Mouse (Mus musculus) midbrain, embryonic 15.5 days (tissue): ENCODE measurements at regions not wholly inside any gene's neighbourhood (a gene's known extent, or its start where the extent isn't known, plus 50 kb on each side); places are given as distances from the start of the nearest gene placed in this dataset.

Experiments used
- ATAC-seq: fragments of 200-750 bp; cut with Nextera tagmentation; replicated peaks from 2 replicates; pipeline ENCODE4 v1.8.0; 2017; ENCODE audit warnings: moderate TSS enrichment
- H3K27ac ChIP-seq: fragments of 300-500 bp; sonication (generic); 2 replicates; pipeline ENCODE4 v1.5.1; 2015; ENCODE audit warnings: mild to moderate bottlenecking, inconsistent platforms
- H3K27me3 ChIP-seq: fragments of 300-500 bp; sonication (generic); replicated peaks from 2 replicates; pipeline ENCODE4 v1.6.1; 2015; ENCODE audit warnings: inconsistent platforms
- H3K36me3 ChIP-seq: fragments of 300-500 bp; sonication (generic); replicated peaks from 2 replicates; pipeline ENCODE4 v1.6.1; 2015; ENCODE audit warnings: inconsistent platforms
- H3K4me1 ChIP-seq: fragments of 300-500 bp; sonication (generic); 2 replicates; pipeline ENCODE4 v1.6.1; 2015; ENCODE audit warnings: inconsistent platforms
- H3K4me2 ChIP-seq: fragments of 300-500 bp; sonication (generic); 2 replicates; pipeline ENCODE4 v1.6.1; 2015; ENCODE audit warnings: inconsistent platforms, mild to moderate bottlenecking, moderate library complexity
- H3K4me3 ChIP-seq: fragments of 300-500 bp; sonication (generic); 2 replicates; pipeline ENCODE4 v1.5.1; 2015; ENCODE audit warnings: mild to moderate bottlenecking, inconsistent platforms
- H3K9ac ChIP-seq: fragments of 300-500 bp; sonication (generic); 2 replicates; pipeline ENCODE4 v1.6.1; 2015; ENCODE audit warnings: mild to moderate bottlenecking, inconsistent platforms
- H3K9me3 ChIP-seq: fragments of 300-500 bp; sonication (generic); 2 replicates; pipeline ENCODE4 v1.6.1; 2016; ENCODE audit warnings: inconsistent platforms
- WGBS: fragments of 180-500 bp; shearing (Covaris S2); methylation state at CpG from one replicate; pipeline ENCODE4 v1.1.7; 2015; ENCODE audit warnings: mixed read lengths; 5-methylcytosine and 5-hydroxymethylcytosine counted together

DNA sequence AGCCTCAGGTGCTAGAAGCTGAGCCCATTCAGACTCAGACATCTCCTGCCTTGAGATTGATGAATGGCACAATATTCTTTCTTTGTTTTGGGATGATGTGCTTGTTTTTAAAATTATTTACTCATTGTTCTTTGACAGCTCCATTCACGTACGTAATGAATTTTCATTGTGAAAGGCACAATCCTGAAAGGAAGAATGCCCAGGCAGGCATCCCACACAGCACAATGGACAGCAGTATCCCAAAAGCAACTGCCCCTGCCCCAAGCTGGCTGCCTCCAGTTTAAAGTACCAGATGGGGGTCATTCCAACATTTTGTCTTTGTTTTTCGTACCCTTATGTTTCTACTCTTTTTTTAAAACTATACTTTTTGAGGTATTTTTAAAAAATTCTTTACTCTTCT is 210.9 kb upstream of the St8sia2 start:
- no peak overlapping the region for H3K27ac ChIP-seq
- WGBS: 68% methylated on average over 3 of the region's 3 CpGs
- no peak for ATAC-seq
- H3K9ac ChIP-seq: no peak overlapping the region
- H3K4me2 ChIP-seq: no peak overlapping the region
- no peaks in the 10 kb centered on the region for H3K4me1 ChIP-seq
- H3K36me3 ChIP-seq: no peaks in the 10 kb centered on the region
- no peaks in the 10 kb centered on the region for H3K27me3 ChIP-seq
- no peaks in the 10 kb centered on the region for H3K9me3 ChIP-seq
- H3K4me3 ChIP-seq: no peak overlapping the region

DNA sequence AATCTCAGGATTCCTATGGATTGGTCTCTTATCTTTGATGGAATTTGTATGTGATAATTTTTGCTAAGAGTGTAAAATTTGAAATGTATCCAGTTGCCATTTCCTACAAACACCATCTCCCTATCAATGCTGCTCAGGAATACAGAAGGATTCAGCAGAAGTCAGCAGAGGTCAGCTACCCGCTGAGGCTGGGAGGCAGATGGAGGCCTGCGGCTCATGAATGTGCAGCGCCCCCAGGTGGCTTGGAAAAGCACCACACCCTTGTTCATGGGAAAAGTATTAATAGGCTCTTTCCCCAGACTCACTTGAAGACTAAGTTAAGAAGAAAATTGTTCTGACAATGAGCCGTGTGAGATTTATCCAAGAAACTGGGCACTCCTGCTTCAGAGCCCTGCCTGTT is 187.2 kb upstream of the St8sia2 start:
- Histone ChIP-seq H3K4me2 (no peak overlapping the region), H3K27me3 (no peaks in the 10 kb centered on the region), H3K4me3 (no peak overlapping the region), H3K9ac (no peak overlapping the region), H3K4me1 (no peaks in the 10 kb centered on the region), H3K36me3 (no peaks in the 10 kb centered on the region), H3K9me3 (no peaks in the 10 kb centered on the region), H3K27ac (no peak overlapping the region)
- 31% methylated on average over 4 of the region's 4 CpGs for WGBS
- ATAC-seq: no peak

DNA sequence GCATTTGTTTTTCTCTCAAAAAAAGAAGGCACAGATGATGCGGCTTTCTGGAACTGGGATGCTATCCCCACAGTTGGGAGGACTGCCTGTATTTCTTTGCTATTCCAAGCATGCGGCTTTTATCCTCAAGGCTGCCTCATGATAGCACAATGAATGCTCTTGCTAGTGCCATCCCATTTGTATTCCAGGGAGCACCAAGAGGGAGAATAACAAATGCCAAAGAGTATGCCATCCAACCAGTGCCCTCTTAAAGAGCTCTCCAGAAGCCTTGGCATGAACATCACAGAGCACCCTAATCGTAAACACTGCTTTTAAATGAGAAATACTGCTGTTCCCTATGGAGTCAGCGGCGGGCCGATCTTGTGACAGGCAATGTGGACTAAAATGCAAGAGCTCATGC is 185.3 kb upstream of the St8sia2 start:
- no peak overlapping the region for H3K9ac ChIP-seq
- no peaks in the 10 kb centered on the region for H3K36me3 ChIP-seq
- no peak overlapping the region for H3K4me3 ChIP-seq
- no peak overlapping the region for H3K27ac ChIP-seq
- H3K4me1 ChIP-seq: no peaks in the 10 kb centered on the region
- ATAC-seq: no peak
- H3K9me3 ChIP-seq: no peaks in the 10 kb centered on the region
- no peaks in the 10 kb centered on the region for H3K27me3 ChIP-seq
- no peak overlapping the region for H3K4me2 ChIP-seq
- 78% methylated on average over 6 of the region's 6 CpGs for whole genome bisulfite sequencing

DNA sequence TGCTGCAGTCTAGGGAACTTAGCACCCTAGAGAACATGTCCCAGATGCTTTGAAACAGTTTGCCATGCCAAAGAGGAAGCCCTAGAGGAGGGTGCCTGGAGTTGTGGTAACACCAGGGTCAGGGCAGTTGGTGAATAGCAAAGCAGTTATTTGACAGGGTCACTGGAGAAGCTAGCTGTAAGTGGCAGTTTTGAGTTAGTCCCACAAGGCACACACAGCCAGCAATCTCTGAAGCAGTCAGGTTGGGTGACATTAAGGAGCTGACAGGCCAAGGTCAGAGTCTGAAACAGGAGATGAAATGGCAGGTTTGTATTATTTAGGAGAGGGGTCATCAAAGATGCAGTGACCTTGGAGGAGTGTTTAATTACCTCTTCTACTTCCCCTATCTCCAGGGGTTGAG is 171.2 kb upstream of the St8sia2 start:
- no peak overlapping the region for H3K4me2 ChIP-seq
- no peaks in the 10 kb centered on the region for H3K36me3 ChIP-seq
- no peak overlapping the region for H3K9ac ChIP-seq
- no peak overlapping the region for H3K27ac ChIP-seq
- no peak for ATAC-seq
- no peaks in the 10 kb centered on the region for H3K4me1 ChIP-seq
- H3K27me3 ChIP-seq: no peaks in the 10 kb centered on the region
- no peak overlapping the region for H3K4me3 ChIP-seq
- no peaks in the 10 kb centered on the region for H3K9me3 ChIP-seq

DNA sequence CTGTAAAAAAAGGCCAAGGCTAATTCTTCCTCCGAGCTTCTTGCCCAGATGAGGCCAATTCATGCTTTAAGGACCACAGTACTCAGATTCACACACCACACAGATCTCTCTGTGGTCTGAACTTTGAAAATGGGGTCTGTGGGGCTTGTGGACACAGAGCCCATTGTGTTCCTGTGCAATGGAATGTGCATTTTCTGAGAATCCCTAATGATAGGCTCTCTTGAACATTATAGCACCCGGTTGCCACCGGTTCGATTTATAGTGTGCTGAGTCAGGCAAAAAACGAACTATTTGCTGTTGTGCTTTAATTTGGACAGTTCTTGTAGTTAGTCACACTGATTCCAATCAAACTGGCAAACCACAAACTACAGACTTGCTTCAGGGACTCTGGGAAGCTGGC is 160.7 kb upstream of the St8sia2 start:
- no peaks in the 10 kb centered on the region for H3K36me3 ChIP-seq
- H3K4me3 ChIP-seq: no peak overlapping the region
- ATAC-seq: no peak
- H3K27ac ChIP-seq: no peak overlapping the region
- H3K9me3 ChIP-seq: no peaks in the 10 kb centered on the region
- no peak overlapping the region for H3K9ac ChIP-seq
- 64% methylated on average over 5 of the region's 5 CpGs for WGBS
- H3K27me3 ChIP-seq: no peaks in the 10 kb centered on the region
- peaks cover 9% of the 10 kb centered on the region; the same call in 1 of the 2 replicates for H3K4me1 ChIP-seq
- H3K4me2 ChIP-seq: no peak overlapping the region

GRCm38 (mm10) chr7:74173230-74173612 is 159.7 kb upstream of the St8sia2 start:
- no peak overlapping the region for H3K4me3 ChIP-seq
- H3K9ac ChIP-seq: no peak overlapping the region
- no peaks in the 10 kb centered on the region for H3K27me3 ChIP-seq
- peaks cover 9% of the 10 kb centered on the region; the same call in 1 of the 2 replicates for H3K4me1 ChIP-seq
- ATAC-seq: no peak
- no peak overlapping the region for H3K4me2 ChIP-seq
- no peaks in the 10 kb centered on the region for H3K36me3 ChIP-seq
- WGBS: 39% methylated on average over 2 of the region's 2 CpGs
- no peak overlapping the region for H3K27ac ChIP-seq
- no peaks in the 10 kb centered on the region for H3K9me3 ChIP-seq

DNA sequence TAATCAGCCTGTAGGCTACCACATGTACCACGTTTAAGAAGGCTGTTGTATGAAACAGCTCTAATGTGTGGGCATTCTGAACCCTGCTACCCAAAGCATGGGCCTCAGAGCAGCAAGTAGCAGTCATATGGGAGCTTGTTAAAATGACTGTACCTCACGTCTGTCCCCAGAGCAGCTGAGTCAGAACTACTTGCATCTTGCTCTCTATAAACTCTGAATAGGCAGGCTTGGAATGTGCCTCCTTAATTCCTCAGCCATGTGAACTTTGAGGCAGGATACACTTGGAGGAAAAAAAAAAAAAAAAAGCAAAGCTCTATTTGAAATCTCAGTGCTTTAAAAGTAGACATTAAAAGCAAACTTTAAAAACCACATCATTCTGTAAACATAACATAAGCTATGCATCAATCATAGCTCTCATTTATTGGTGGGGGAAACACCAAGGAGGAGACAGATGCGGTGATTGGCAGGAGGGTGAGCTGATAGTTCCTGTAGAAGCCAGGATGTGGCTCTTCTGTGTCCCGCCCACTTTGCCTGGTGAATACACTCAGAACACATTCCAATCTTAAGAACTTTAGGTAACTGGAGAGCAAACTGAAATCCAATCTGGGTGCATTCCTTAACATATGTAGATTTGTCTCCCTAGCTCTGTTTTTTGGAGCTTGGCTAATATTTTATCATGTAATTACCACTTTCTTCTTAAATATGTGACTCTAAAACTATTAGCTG is 159.2 kb upstream of the St8sia2 start:
- Histone ChIP-seq H3K9me3 (no peaks in the 10 kb centered on the region), H3K36me3 (no peaks in the 10 kb centered on the region), H3K27ac (no peak overlapping the region), H3K4me1 (peaks cover 9% of the 10 kb centered on the region; the same call in 1 of the 2 replicates), H3K4me3 (no peak overlapping the region), H3K9ac (no peak overlapping the region), H3K4me2 (no peak overlapping the region), H3K27me3 (no peaks in the 10 kb centered on the region)
- ATAC-seq: no peak
- 74% methylated on average over 4 of the region's 4 CpGs for WGBS

- no peak for ATAC-seq
- no peaks in the 10 kb centered on the region for H3K4me1 ChIP-seq
- 59% methylated on average over 4 of the region's 4 CpGs for WGBS
- H3K9me3 ChIP-seq: no peaks in the 10 kb centered on the region
- H3K9ac ChIP-seq: no peak overlapping the region
- no peak overlapping the region for H3K4me2 ChIP-seq
- no peaks in the 10 kb centered on the region for H3K27me3 ChIP-seq
- H3K36me3 ChIP-seq: no peaks in the 10 kb centered on the region
- no peak overlapping the region for H3K4me3 ChIP-seq
- H3K27ac ChIP-seq: no peak overlapping the region
Observed at GRCm38 (mm10) chr7:74151590-74151989, 138.1 kb upstream of the St8sia2 start.

DNA sequence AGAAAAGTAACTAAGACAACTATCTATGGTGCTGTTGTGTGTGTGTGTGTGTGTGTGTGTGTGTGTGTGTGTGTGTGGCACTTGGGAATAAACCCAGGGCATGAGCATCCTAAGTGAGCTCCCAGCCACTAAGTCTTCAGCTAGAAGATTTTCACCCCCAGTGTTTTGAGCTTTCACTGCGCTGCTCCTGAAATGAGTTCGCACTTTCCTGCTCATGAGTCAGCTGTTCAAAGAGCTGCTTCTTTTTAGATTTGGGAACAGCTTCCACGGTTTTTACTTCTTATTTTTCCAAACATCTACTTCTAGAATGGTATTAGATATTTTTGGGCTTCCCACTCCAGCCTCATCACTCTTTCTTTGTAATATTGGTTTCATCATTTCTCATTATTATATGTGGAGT is 129.7 kb upstream of the St8sia2 start:
- Histone ChIP-seq H3K4me3 (no peak overlapping the region), H3K27me3 (no peaks in the 10 kb centered on the region), H3K4me2 (no peak overlapping the region), H3K4me1 (no peaks in the 10 kb centered on the region), H3K36me3 (no peaks in the 10 kb centered on the region), H3K9ac (no peak overlapping the region), H3K27ac (no peak overlapping the region), H3K9me3 (no peaks in the 10 kb centered on the region)
- ATAC-seq: no peak
- WGBS: 89% methylated on average over 3 of the region's 3 CpGs

DNA sequence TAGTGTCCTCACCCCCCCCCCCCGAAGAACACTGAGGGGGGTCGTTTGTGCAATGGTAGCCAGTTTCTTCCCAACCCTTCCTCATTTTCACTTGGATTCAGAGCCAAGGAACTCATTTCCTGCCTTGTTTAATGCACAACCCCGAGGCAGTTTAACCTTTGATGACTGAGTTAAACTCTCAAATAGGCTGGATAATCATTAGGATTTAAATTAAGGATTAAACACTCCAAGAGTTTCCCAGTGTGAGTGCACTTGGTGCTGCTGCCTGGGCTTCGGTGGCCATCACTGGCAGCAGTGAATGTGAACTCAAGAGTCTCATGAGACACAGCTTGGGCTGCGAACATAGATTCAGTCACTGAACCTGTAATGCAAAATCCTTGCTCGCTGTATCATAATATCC is 124.7 kb upstream of the St8sia2 start:
- H3K9me3 ChIP-seq: no peaks in the 10 kb centered on the region
- H3K4me2 ChIP-seq: no peak overlapping the region
- H3K9ac ChIP-seq: no peak overlapping the region
- H3K4me3 ChIP-seq: no peak overlapping the region
- ATAC-seq: no peak
- no peaks in the 10 kb centered on the region for H3K36me3 ChIP-seq
- H3K4me1 ChIP-seq: no peaks in the 10 kb centered on the region
- 67% methylated on average over 6 of the region's 6 CpGs for WGBS
- H3K27me3 ChIP-seq: no peaks in the 10 kb centered on the region
- H3K27ac ChIP-seq: no peak overlapping the region

DNA sequence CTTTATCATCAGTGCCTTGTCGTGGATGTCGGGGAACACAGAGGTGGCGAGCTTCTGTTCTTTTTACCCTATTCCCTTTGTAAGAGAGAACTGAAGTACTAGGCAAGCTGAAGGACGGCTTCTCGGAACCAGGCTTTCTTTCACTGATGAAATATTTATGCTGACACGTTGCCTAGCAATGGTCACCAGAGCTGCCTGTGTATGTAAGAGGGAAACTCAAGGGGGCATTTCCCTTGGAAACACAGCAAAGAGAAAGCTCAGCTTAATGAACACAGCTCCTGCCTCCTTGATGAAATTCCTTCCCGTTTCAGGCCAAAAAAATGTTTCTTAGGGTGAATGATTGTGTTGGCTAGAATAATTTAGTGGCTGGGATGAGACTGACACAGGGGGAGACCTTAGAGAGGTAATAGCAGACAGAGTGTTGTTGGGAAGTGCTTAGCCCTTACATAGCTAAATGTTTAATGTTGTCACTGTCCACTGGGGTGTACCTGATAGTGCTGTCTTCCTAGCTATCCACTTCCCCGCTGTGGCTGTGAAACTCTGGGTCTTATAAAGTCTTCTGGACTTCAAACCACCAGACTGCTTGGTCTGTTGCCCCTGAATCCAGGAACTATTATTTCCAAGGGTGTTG is 116.8 kb upstream of the St8sia2 start:
- 0 out of 2 replicates have a peak overlapping the region, but pooled peaks have one; percentile 6 for H3K4me2 ChIP-seq
- peak overlapping the region; percentile 67 for H3K27ac ChIP-seq
- no peaks in the 10 kb centered on the region for H3K36me3 ChIP-seq
- peak; percentile 74 for ATAC-seq
- H3K9me3 ChIP-seq: no peaks in the 10 kb centered on the region
- no peak overlapping the region for H3K4me3 ChIP-seq
- peaks cover 14% of the 10 kb centered on the region for H3K4me1 ChIP-seq
- no peak overlapping the region for H3K9ac ChIP-seq
- no peaks in the 10 kb centered on the region for H3K27me3 ChIP-seq
- WGBS: 18% methylated on average over 8 of the region's 8 CpGs

DNA sequence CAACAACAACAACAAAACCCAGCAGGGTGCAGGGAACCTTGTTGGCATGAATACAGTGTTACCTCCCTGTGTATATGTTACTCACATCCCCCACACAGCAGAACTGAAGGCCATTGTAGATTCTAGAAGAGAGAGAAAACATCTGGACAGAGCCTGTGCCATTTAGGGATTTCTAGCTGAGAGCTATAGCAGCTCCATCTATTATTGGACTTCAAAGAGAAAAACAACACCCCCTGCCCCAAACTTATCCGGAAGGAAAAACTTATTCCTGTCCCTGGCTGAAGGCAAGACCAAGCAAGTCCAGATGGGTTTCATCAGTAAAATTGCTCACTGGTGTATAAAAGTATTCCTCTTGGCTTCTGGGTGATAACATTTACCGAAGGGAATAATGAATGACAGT is 98.6 kb upstream of the St8sia2 start:
- Histone ChIP-seq H3K4me3 (no peak overlapping the region), H3K27me3 (no peaks in the 10 kb centered on the region), H3K4me2 (no peak overlapping the region), H3K9me3 (no peaks in the 10 kb centered on the region), H3K4me1 (no peaks in the 10 kb centered on the region), H3K36me3 (no peaks in the 10 kb centered on the region), H3K27ac (no peak overlapping the region), H3K9ac (no peak overlapping the region)
- 82% methylated on average over 2 of the region's 2 CpGs for WGBS
- ATAC-seq: no peak

- no peak overlapping the region for H3K27ac ChIP-seq
- no peak for ATAC-seq
- H3K27me3 ChIP-seq: no peaks in the 10 kb centered on the region
- H3K4me3 ChIP-seq: no peak overlapping the region
- WGBS: 72% methylated on average over 3 of the region's 3 CpGs
- no peaks in the 10 kb centered on the region for H3K36me3 ChIP-seq
- H3K9me3 ChIP-seq: no peaks in the 10 kb centered on the region
- H3K4me1 ChIP-seq: no peaks in the 10 kb centered on the region
- H3K9ac ChIP-seq: no peak overlapping the region
- no peak overlapping the region for H3K4me2 ChIP-seq
Observed at GRCm38 (mm10) chr7:74108347-74108746, 94.9 kb upstream of the St8sia2 start.
